24 mouse cellular contexts compared by ENCODE assay signal in genomic region chr4:63970925-63971324, GRCm38 (mm10).
A peak's percentile ranks its signal among the peaks of the same experiment; 100 is the strongest.
DNase-seq lines count a peak whose midpoint lies in the region; ATAC-seq lines count a peak whose summit lies in the region.
"Had no signal": no experiment of that assay in that cellular context is flagged by ENCODE, and none has a peak within 500 bp of the region (broad histone marks: within the 10 kb centered on the region; RNA-seq: fewer than 3 reads in every experiment).

No protein-coding gene starts in this region.

- DNase-seq in 416B (ENCODE audit: low read depth) = peak; percentile 2
- peak; percentile 18 for DNase-seq in c-Kit-positive CD71-negative TER-119-negative erythroid progenitor cells, embryonic 14.5 days (ENCODE audit: low read depth)
- no peak for DNase-seq in heart, adult 11 months
- no peak for DNase-seq in gastrocnemius, postnatal 4 days (ENCODE audit: low spot score in 2 of 2)
- DNase-seq in gastrocnemius, postnatal 14 days = no peak
- DNase-seq: adrenal gland, adult 8-10 months; adrenal gland, postnatal 25 days; cerebellum, adult 11 months; cerebellum, postnatal 10 days; cerebellum, postnatal 36 days; gastrocnemius, adult 2 months; gastrocnemius, postnatal 25 days; heart, adult 18-20 months; heart, postnatal 10 days; heart, postnatal 36 days; kidney, adult 18-20 months had no signal

- intact Hi-C loops in gastrocnemius, postnatal 14 days (cut with DNase I; ENCODE audit: low total_unique reads) = no loop called here

- peak; percentile 94 to 98 for ATAC-seq in hematopoietic stem cell, adult 5-6 weeks (replicated peaks in 1 of 2; ENCODE audit: insufficient read depth in 1 of 2, low FRiP score in 2 of 2, low TSS enrichment in 1 of 2, low read depth in 1 of 2, poor library complexity in 2 of 2, severe bottlenecking in 2 of 2)
- ATAC-seq: activated CD4-positive, CD25-positive, alpha-beta regulatory T cell, adult 4 months; CD4-positive, CD25-positive, alpha-beta regulatory T cell, adult 4 months; forebrain, embryonic 13.5 days; forebrain, embryonic 16.5 days; hindbrain, postnatal 0 days; inflammation-experienced regulatory T-cells, adult 6 months; intestine, embryonic 16.5 days had no signal

Comparison
In these comparisons a context has a peak if more than half of its experiments do, and no peak if none do; other contexts are left out.
1. DNase-seq: peak in 416B (single experiment) and c-Kit-positive CD71-negative TER-119-negative erythroid progenitor cells, embryonic 14.5 days (single experiment); none in heart, adult 11 months (single experiment), gastrocnemius, postnatal 4 days (0 of 2) and gastrocnemius, postnatal 14 days (single experiment).